Mouse (Mus musculus) liver, embryonic 11.5 days (tissue): ENCODE results near the gene Cyp21a1. TPM values are rescaled to one million over a fixed set of nuclear protein-coding genes. Genes with fewer than 3 reads are reported as not detected.
"Not testable (repeated sequence)": the region's sequence is repeated elsewhere in the genome, so short reads cannot be mapped to it uniquely, and the experiment has no call there.

Experiments used
- ATAC-seq: fragments of 200-750 bp; cut with Nextera tagmentation; replicated peaks from 2 replicates; pipeline ENCODE4 v1.8.0; 2017; ENCODE audit warnings: moderate number of reproducible peaks, mild to moderate bottlenecking, moderate TSS enrichment, moderate library complexity; ENCODE audit not compliant: low FRiP score
- DNase-seq: peaks from one replicate; pipeline ENCODE4 v3.0.0-alpha.2; 2017; ENCODE audit warnings: low spot score
- H3K27ac ChIP-seq: fragments of 300-500 bp; sonication (generic); 2 replicates; pipeline ENCODE4 v1.5.1; 2014; ENCODE audit warnings: mild to moderate bottlenecking, low read depth, low read length, control low read depth
- H3K27me3 ChIP-seq: fragments of 300-500 bp; sonication (generic); replicated peaks from 2 replicates; pipeline ENCODE4 v1.6.1; 2014; ENCODE audit warnings: low read length, mixed read lengths; ENCODE audit not compliant: control insufficient read depth, insufficient read depth
- H3K36me3 ChIP-seq: fragments of 300-500 bp; sonication (generic); 2 replicates; pipeline ENCODE4 v1.6.1; 2014; ENCODE audit warnings: mild to moderate bottlenecking, low read length, moderate library complexity, mixed read lengths; ENCODE audit not compliant: control insufficient read depth, insufficient read depth
- H3K4me1 ChIP-seq: fragments of 300-500 bp; sonication (generic); replicated peaks from 2 replicates; pipeline ENCODE4 v1.6.1; 2014; ENCODE audit warnings: low read length, mixed read lengths; ENCODE audit not compliant: control insufficient read depth, insufficient read depth
- H3K4me2 ChIP-seq: fragments of 300-500 bp; sonication (generic); 2 replicates; pipeline ENCODE4 v1.6.1; 2014; ENCODE audit warnings: mild to moderate bottlenecking, control low read depth, moderate library complexity
- H3K4me3 ChIP-seq: fragments of 300-500 bp; sonication (generic); 2 replicates; pipeline ENCODE4 v1.5.1; 2014; ENCODE audit warnings: low read depth, low read length, control low read depth
- H3K9ac ChIP-seq: fragments of 300-500 bp; sonication (generic); 2 replicates; pipeline ENCODE4 v1.6.1; 2014; ENCODE audit warnings: low read depth, low read length, control low read depth
- H3K9me3 ChIP-seq: fragments of 300-500 bp; sonication (generic); 2 replicates; pipeline ENCODE4 v1.6.1; 2016; ENCODE audit warnings: low read length, inconsistent platforms, mixed read lengths; ENCODE audit not compliant: control insufficient read depth
- WGBS: fragments of 180-500 bp; shearing (Covaris S2); extraction: QIAGEN DNeasy Blood & Tissue Kit; methylation state at CpG from one replicate; pipeline ENCODE4 v1.1.7; 2014; 5-methylcytosine and 5-hydroxymethylcytosine counted together
- polyA plus RNA-seq: library from polyadenylated mRNA; unstranded; fragments of >200 nt; fragmentation: Nextera tagmentation; extraction: Ambion mirVana; gene quantifications from 2 replicates; pipeline ENCODE4 v1.2.1, GENCODE M21; 2014

Gene Cyp21a1
- polyA plus RNA-seq, 1 experiment from 2014 or later = not detected

DNA sequence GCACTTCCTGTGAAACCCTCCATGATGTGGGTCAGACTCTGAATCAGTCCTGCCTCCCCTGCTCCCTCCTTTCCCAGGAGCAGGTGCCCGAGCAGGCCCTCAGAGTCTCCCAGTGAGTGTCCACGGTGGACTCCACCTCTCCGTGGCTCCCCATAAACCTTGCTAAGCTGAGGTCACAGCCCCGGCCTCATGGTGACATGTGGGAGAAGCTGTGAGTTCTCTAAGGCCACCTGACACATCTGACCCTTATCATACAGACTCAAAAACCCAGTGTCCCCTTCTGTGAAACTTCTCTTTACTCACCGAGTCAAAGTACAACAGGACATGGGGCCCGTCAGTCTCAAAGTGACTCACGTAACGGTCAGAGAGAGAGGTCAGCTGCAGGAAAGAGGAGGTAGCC, 6.5 kb upstream of the Cyp21a1 start:
- 75% methylated on average over 8 of the region's 8 CpGs for WGBS
- ATAC-seq, H3K4me3 ChIP-seq: not testable (repeated sequence)

DNA sequence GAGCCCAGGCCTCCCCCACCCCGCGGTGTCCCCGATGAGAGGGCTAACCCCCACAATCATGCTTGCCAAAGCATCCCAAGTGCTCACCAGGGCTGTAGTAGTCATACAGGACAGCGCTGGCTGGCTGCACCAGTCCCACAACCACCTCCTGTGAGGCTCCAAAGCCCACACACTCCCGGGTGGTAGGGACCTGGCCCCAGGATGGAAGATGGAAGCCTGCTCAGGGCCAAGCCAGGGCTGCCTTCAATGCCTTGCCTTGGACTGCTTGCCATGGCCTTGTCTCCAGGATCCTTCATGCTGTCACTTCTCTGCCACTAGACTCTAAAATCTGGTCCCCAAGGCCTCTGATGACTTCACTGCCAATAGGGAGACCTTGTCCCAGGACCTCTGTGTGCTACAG, 6.0 kb upstream of the Cyp21a1 start:
- ATAC-seq = not testable (repeated sequence)

More for the DNA sequence above, 6.5 kb upstream of the Cyp21a1 start:
- not testable (repeated sequence) for H3K4me1 ChIP-seq, H3K27ac ChIP-seq, H3K9me3 ChIP-seq, H3K27me3 ChIP-seq, DNase-seq, H3K9ac ChIP-seq, H3K36me3 ChIP-seq, H3K4me2 ChIP-seq

DNA sequence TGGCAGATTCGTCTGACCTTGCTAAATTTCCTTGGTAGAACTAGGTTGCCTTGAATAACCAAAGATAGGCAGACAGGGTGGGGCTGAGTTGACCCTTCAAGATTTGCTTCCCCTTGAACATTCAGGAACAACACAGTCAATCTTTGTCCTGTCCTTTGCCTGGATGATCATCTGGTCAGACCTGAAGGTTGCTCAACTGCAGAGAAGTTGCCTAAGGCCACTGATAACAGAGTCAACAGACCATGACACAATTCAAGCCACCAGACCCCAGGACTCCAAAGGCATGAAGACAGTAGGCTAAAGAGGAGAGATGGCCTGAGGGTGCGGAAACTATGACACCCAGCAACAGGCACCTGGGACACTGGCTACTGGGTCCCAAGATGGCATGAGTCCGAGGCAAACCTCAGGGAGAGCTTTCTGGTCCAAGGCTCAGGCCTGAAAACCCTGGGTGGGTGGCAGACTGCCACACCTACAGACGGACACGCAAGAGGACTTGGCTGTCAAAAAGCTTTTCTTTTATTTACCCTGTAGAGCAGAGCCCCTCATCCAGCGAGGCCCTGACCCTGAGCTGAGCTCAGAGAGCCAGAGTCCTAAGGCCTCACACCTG, 4.3 kb upstream of the Cyp21a1 start:
- Histone ChIP-seq H3K36me3 (no peaks in the 10 kb centered on the region), H3K9ac (no peak overlapping the region), H3K4me3 (no peak overlapping the region), H3K27me3 (no peaks in the 10 kb centered on the region), H3K4me2 (no peak overlapping the region), H3K27ac (no peak overlapping the region), H3K9me3 (peaks cover 4% of the 10 kb centered on the region; the same call in 1 of the 2 replicates), H3K4me1 (no peaks in the 10 kb centered on the region)
- no peak for ATAC-seq
- DNase-seq = no peak
- 78% methylated on average over 6 of the region's 6 CpGs for WGBS

More for the DNA sequence above, 6.0 kb upstream of the Cyp21a1 start:
- not testable (repeated sequence) for H3K9ac ChIP-seq, H3K27ac ChIP-seq, H3K27me3 ChIP-seq, H3K4me1 ChIP-seq, H3K9me3 ChIP-seq, H3K4me2 ChIP-seq, H3K4me3 ChIP-seq, H3K36me3 ChIP-seq, DNase-seq
- WGBS = 84% methylated on average over 5 of the region's 5 CpGs

DNA sequence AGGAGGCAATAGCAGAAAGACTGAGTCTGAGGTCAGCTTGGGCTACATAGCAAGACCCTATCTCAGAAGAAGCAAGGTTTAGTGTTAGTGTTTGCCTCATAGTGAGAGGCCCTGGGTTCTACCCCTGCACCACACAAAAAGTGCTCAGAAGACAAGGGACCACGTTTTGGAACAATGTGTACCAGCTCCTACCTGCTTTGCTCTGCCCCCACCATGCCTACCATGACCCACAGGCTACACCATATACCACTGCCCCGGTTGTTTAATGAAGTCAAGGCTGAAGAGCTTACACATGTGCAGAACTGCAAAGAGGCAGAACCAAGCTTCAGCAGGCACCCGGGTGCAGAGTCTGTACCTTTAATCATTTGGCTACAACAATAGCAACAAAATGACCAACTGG, 2.8 kb upstream of the Cyp21a1 start:
- 58% methylated on average over 3 of the region's 3 CpGs for WGBS
- no peak for DNase-seq
- Histone ChIP-seq H3K9me3 (peaks cover 4% of the 10 kb centered on the region; the same call in 1 of the 2 replicates), H3K27me3 (no peaks in the 10 kb centered on the region), H3K9ac (no peak overlapping the region), H3K36me3 (no peaks in the 10 kb centered on the region), H3K27ac (no peak overlapping the region), H3K4me2 (no peak overlapping the region), H3K4me3 (no peak overlapping the region), H3K4me1 (no peaks in the 10 kb centered on the region)
- no peak for ATAC-seq

DNA sequence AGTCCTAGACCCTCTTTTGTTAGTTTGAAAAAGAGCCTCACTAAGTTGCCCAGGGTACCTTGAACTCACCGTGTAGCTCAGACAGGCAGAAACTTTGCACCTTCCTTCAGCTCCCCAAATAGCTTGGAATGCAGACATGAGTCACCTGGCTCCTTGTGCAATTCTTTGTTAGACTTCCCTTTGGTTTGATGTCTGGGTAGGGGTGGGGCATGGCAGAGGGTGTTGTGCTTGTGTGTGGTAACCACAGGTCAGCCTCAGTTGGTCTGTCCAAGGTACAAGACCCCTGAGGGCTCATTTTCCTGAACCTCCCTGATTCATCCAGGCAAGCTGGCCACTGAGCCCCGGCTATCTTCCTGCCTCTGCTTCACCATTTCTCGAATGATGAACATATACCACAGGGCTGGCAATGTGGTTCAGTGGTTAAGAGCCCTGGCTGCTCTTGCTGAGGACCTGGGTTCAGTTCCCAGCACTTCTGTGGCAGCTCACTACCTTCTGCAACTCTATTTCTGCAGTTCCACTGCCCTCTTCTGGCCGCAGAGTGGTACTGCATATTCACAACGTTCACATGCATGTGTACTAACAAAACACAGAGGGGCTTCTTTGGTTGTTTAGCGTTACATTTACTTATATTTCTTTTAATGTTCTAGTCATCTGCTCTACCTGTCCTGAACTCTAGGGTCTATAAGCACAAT, 656 bp upstream of the Cyp21a1 start:
- ATAC-seq = no peak
- 63% methylated on average over 6 of the region's 6 CpGs for WGBS

DNA sequence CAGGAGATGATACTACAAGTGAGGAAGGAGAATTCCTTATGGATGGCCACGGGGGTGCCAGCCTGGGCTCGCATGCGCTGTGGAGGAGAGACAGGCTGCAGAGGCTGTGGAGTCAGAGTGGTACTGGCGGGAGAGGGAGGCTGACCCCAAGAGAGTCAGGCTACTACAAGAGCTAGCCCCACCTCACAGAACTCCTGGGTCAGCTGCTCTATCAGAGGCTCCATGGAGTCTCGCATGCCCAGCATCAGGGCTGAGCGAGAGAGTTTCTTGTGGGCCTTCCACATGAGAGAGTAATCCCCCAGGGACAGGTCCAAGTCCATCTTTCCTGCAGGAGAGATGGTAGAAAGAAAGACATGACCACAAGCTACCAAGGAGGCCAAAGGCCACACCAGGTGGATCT, 994 bp downstream of the Cyp21a1 start:
- DNase-seq, H3K4me3 ChIP-seq, H3K27me3 ChIP-seq, H3K9ac ChIP-seq, H3K9me3 ChIP-seq, H3K4me1 ChIP-seq, H3K4me2 ChIP-seq, H3K27ac ChIP-seq, ATAC-seq, H3K36me3 ChIP-seq: not testable (repeated sequence)
- WGBS = 87% methylated on average over 6 of the region's 6 CpGs

More for the DNA sequence above, 656 bp upstream of the Cyp21a1 start:
- Histone ChIP-seq H3K4me3 (no peak overlapping the region), H3K4me2 (no peak overlapping the region), H3K4me1 (no peaks in the 10 kb centered on the region), H3K9ac (no peak overlapping the region), H3K27me3 (no peaks in the 10 kb centered on the region), H3K9me3 (peaks cover 4% of the 10 kb centered on the region; the same call in 1 of the 2 replicates), H3K36me3 (no peaks in the 10 kb centered on the region), H3K27ac (no peak overlapping the region)
- DNase-seq = no peak

DNA sequence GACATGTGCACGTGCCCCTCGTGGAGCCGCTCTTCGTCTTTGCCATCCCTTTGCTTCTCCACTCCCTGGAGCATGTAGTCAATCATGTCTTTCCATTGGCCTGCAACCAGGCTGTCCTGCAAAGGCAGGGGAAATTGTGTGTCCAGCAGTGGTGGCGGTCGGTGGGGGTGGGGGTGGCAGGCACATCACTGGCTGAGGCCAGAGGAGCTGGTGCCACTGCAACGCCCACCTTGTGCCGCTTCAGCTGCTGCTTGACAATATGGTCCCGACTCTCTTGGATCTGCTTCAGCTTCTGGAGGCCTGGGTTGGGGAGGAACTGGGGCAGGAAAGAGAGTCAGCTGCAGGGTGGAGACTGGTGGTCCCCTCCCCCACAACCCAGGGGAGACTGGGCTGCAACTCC, 1.6 kb downstream of the Cyp21a1 start:
- H3K9ac ChIP-seq, H3K4me3 ChIP-seq, H3K27me3 ChIP-seq, H3K4me1 ChIP-seq, H3K36me3 ChIP-seq, DNase-seq, H3K27ac ChIP-seq, H3K4me2 ChIP-seq, ATAC-seq, H3K9me3 ChIP-seq: not testable (repeated sequence)
- WGBS = 90% methylated on average over 9 of the region's 9 CpGs

DNA sequence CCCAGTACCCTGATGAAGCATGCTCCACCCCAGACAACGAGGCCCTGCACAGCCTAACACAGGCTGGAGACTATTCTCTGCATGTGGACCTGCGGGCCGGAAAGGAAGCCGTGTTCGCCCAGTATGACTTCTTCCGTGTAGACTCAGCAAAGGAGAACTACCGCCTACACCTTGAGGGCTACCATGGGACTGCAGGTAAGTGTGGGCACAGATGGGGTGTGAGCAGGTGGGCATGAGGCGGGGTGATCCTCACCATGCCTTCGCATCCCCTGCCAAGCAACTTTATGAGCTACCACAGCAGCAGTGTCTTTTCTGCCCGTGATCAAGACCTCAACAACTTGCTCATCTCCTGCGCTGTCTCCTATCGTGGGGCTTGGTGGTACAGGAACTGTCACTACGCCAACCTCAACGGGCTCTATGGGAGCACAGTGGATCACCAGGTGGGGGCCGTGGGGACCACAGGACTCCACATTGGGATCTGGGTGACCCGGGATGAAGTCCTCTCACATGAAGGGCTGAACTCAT, 3.5 kb downstream of the Cyp21a1 start:
- not testable (repeated sequence) for ATAC-seq, H3K36me3 ChIP-seq, H3K4me2 ChIP-seq, H3K27me3 ChIP-seq, H3K4me3 ChIP-seq, H3K27ac ChIP-seq, H3K9ac ChIP-seq, DNase-seq, H3K9me3 ChIP-seq, H3K4me1 ChIP-seq
- WGBS = 85% methylated on average over 16 of the region's 16 CpGs

DNA sequence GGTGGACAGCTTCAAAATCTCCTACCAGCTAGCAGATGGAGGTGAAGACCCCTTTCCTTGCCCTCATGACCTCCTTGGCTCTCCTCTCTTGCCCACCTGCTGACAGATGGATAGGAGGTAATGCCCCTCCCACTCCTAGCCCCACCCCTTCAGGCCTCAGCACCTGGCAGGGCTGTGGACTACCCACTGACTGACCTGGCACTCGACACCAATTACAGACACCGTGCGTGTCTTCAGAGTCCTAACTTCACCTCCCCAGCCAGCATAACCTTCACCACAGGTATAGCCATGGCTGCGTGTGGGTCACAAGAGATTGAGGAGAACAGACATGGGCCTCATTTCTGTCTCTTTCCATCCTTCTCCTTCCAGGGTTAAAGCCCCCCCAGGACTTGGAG, 4.8 kb downstream of the Cyp21a1 start:
- DNase-seq (no peak), ATAC-seq (no peak)
- no peak overlapping the region for H3K4me3 ChIP-seq
- H3K36me3 ChIP-seq = no peaks in the 10 kb centered on the region
- 78% methylated on average over 4 of the region's 4 CpGs for WGBS
- no peak overlapping the region for H3K4me2 ChIP-seq
- no peaks in the 10 kb centered on the region for H3K9me3 ChIP-seq
- H3K4me1 ChIP-seq = no peaks in the 10 kb centered on the region
- H3K27me3 ChIP-seq = no peaks in the 10 kb centered on the region
- H3K27ac ChIP-seq = no peak overlapping the region
- no peak overlapping the region for H3K9ac ChIP-seq
